Mouse (Mus musculus) erythroblast, embryonic 14.5 days (primary cell): ENCODE data around the gene Kl. TPM values are rescaled to one million over a fixed set of nuclear protein-coding genes. Genes with fewer than 3 reads are reported as not detected.

Experiments
- H3K27me3 ChIP-seq: 2 replicates; pipeline ENCODE4 v1.6.1; 2012; ENCODE audit warnings: inconsistent platforms; ENCODE audit not compliant: control insufficient read depth
- H3K36me3 ChIP-seq: 2 replicates; pipeline ENCODE4 v1.6.1; 2012; ENCODE audit warnings: mild to moderate bottlenecking, inconsistent platforms; ENCODE audit not compliant: control insufficient read depth
- H3K4me1 ChIP-seq: 2 replicates; pipeline ENCODE4 v1.6.1; 2012; ENCODE audit warnings: inconsistent platforms; ENCODE audit not compliant: control insufficient read depth
- H3K4me3 ChIP-seq: replicated peaks from 2 replicates; pipeline ENCODE3; 2012; ENCODE audit warnings: moderate library complexity, mild to moderate bottlenecking, inconsistent platforms
- H3K9me3 ChIP-seq: 2 replicates; pipeline ENCODE4 v1.6.1; 2012; ENCODE audit warnings: low read length, inconsistent platforms, mixed read lengths; ENCODE audit not compliant: control insufficient read depth
- GATA1 ChIP-seq: IDR thresholded peaks from 2 replicates; pipeline ENCODE4 v1.6.1; 2012; ENCODE audit warnings: low read length, inconsistent platforms, mixed read lengths
- TAL1 ChIP-seq: IDR thresholded peaks from 3 replicates; pipeline ENCODE4 v1.6.1; 2012; ENCODE audit warnings: low read length, inconsistent platforms, mixed read lengths
- polyA plus RNA-seq: library from polyadenylated mRNA; stranded (reverse); fragments of >175 nt; gene quantifications from 2 replicates; pipeline ENCODE4 v1.2.3, GENCODE M21; 2012

Gene Kl
- polyA plus RNA-seq, 1 experiment = not detected

- no peaks in the 10 kb centered on the region for H3K4me1 ChIP-seq
- peaks cover 8% of the 10 kb centered on the region; the same call in 1 of the 2 replicates for H3K9me3 ChIP-seq
- no peaks in the 10 kb centered on the region for H3K27me3 ChIP-seq
- no peaks in the 10 kb centered on the region for H3K36me3 ChIP-seq
- H3K4me3 ChIP-seq = no peak overlapping the region
- TF ChIP-seq TAL1 = no peak
- TF ChIP-seq GATA1 = no peak
Measured at GRCm38 (mm10) chr5:150982082-150982481, 29.7 kb downstream of the Kl start.

DNA sequence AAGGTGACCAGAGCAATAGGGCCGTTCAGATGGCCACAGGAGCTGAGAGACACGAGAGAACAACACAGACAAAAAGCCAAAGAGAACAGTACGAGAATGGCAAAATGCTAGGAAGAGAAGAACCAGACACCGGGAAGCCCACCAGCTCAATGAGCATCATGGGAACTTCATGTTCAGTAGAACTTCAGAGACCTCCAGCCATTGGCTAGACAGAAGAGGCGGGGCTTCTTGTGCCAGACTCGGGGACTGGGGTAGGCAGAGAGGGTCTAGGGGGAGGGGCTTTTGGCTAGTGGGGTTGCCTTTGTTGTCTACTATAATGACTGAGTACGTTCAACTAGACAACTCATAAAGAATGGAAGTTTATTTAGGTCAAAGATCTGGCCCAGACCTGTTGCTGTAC lies 41.7 kb downstream of the Kl start:
- TF ChIP-seq GATA1 = no peak
- Histone ChIP-seq H3K4me1 (no peaks in the 10 kb centered on the region), H3K27me3 (no peaks in the 10 kb centered on the region), H3K36me3 (no peaks in the 10 kb centered on the region), H3K4me3 (no peak overlapping the region), H3K9me3 (peaks cover 5% of the 10 kb centered on the region; the same call in 1 of the 2 replicates)

DNA sequence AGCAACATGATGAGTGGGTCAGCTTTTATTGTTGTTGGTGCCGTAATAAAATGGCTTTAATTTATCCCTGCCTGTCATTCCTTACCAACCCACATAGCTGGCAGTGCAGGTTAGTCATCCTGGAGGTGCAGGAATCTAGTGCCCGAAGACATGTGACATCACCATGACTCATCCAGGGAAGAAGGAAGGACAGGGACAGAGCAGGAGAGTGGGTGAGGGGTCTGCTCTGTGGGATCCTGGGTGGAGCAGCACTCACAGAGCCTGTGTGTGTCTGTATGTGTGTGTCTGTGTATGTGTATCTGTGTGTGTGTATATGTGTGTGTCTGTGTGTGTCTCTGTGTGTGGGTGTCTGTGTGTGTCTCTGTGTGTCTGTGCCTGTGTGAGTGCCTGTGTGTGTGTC lies 44.2 kb downstream of the Kl start:
- TF ChIP-seq TAL1 (no peak), GATA1 (no peak)
- Histone ChIP-seq H3K4me1 (no peaks in the 10 kb centered on the region), H3K9me3 (peaks cover 4% of the 10 kb centered on the region; the same call in 1 of the 2 replicates), H3K4me3 (no peak overlapping the region), H3K36me3 (no peaks in the 10 kb centered on the region), H3K27me3 (no peaks in the 10 kb centered on the region)

DNA sequence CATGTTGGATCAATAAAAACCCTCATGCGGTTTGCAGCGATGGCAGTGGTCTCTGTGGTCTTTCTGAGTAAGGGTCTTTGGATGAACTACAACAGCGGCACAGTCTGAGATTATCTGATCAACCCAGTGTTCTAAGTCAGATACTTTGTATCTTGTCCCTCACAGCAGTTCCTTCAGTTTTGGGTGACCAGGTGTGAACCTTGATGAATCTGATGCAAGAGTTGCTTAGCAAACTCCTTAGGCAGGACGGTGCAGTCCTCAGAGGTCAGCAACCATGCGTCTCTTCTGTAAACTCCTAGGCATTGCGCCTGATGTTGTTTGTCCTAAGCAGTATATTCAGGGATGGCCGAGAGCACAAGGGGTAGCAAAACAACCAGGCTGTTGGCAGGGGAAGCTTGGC lies 48.7 kb downstream of the Kl start:
- H3K4me1 ChIP-seq = no peaks in the 10 kb centered on the region
- no peaks in the 10 kb centered on the region for H3K36me3 ChIP-seq
- H3K4me3 ChIP-seq = no peak overlapping the region
- no peaks in the 10 kb centered on the region for H3K9me3 ChIP-seq
- TF ChIP-seq TAL1 (no peak), GATA1 (no peak)
- no peaks in the 10 kb centered on the region for H3K27me3 ChIP-seq

DNA sequence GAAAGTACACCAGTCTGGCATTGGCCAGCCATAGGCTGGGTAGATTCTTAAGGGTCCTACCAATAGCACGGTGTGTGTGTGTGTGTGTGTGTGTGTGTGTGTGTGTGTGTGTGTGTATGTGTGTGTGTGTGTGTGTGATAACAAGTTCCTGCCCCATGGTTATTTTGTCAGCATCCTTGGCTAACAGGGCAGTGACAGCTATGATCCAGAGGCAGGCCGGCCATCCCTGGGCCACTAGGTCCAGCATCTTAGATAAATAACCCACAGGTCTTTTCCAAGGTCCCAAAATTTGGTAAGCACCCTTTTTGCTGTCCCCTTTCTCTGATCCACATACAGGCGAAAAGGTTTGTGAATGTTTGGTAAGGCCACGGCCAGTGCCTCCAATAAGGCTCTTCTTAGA lies 49.6 kb downstream of the Kl start:
- no peaks in the 10 kb centered on the region for H3K36me3 ChIP-seq
- no peaks in the 10 kb centered on the region for H3K27me3 ChIP-seq
- H3K4me1 ChIP-seq = no peaks in the 10 kb centered on the region
- TF ChIP-seq TAL1 (no peak), GATA1 (no peak)
- no peak overlapping the region for H3K4me3 ChIP-seq
- no peaks in the 10 kb centered on the region for H3K9me3 ChIP-seq

GRCm38 (mm10) chr5:151004216-151004755 lies 51.9 kb downstream of the Kl start:
- no peaks in the 10 kb centered on the region for H3K4me1 ChIP-seq
- no peak overlapping the region for H3K4me3 ChIP-seq
- no peak for TF ChIP-seq TAL1
- no peak for TF ChIP-seq GATA1
- H3K36me3 ChIP-seq = no peaks in the 10 kb centered on the region
- H3K9me3 ChIP-seq = no peaks in the 10 kb centered on the region
- H3K27me3 ChIP-seq = no peaks in the 10 kb centered on the region

DNA sequence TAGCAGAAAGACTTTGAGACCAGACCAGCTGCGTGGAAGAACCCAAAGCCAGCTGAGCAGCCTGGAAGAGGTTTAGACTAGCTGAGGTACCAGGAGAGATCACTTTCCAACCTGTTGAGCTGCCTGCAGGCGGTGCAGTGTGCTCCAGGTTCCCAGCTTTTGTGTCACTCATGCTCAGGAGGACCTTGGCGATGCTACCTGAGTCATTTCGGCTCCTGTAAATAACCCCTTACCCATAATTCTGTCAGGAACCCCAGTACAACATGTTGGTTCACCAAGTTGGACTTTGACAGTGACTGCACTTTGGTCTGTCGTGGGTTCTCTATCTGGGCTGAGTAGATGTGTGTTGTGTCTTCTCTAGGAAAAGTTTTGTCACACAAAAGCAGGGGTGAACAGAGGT lies 66.0 kb downstream of the Kl start:
- H3K4me1 ChIP-seq = no peaks in the 10 kb centered on the region
- no peak for TF ChIP-seq TAL1
- TF ChIP-seq GATA1 = no peak

GRCm38 (mm10) chr5:151018959-151019358 lies 66.6 kb downstream of the Kl start:
- H3K4me3 ChIP-seq = no peak overlapping the region
- H3K27me3 ChIP-seq = no peaks in the 10 kb centered on the region
- no peaks in the 10 kb centered on the region for H3K36me3 ChIP-seq
- TF ChIP-seq GATA1 = no peak
- TF ChIP-seq TAL1 = no peak
- no peaks in the 10 kb centered on the region for H3K4me1 ChIP-seq
- peaks cover 4% of the 10 kb centered on the region; the same call in 1 of the 2 replicates for H3K9me3 ChIP-seq

More for the DNA sequence above, 66.0 kb downstream of the Kl start:
- H3K4me3 ChIP-seq = no peak overlapping the region
- no peaks in the 10 kb centered on the region for H3K36me3 ChIP-seq
- no peaks in the 10 kb centered on the region for H3K27me3 ChIP-seq
- peaks cover 4% of the 10 kb centered on the region; the same call in 1 of the 2 replicates for H3K9me3 ChIP-seq

DNA sequence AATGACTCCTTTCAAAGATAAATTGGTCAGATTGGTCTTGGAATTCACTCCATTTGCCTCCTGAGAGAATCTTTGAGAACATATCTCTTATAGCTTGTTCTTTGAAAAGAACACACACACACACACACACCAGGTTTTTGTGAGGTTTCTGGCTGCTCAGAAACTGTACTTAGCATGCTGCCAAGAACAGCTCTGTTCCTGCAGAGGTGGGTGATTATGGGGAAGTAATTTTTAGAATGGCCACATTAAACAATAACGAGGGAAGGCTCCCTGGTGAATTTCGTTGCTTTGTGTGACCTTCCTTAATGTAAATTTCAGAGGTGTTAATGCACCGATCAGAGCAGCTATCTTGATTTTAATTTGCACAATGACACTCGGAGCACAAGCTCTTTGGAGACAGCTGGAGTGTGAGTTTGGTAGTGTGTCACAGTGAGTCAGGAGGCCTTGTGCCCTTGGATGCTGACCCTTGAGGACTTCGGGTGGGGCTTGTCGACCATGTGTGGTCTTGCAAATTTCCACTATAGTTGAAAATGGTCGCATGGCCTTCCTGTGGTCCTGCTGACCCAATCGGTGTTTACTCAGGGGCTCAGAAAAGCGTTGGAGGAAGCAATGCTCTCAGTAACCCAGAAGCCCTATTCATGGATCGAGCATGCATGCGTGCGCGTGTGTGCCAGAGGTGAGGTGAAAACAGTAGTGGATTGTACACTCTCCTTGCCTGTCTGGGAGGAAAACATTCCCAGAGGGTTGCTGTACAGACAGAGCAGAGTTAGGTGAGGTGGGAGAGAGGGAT lies 67.8 kb downstream of the Kl start:
- Histone ChIP-seq H3K4me1 (no peaks in the 10 kb centered on the region), H3K4me3 (no peak overlapping the region), H3K36me3 (no peaks in the 10 kb centered on the region), H3K27me3 (no peaks in the 10 kb centered on the region), H3K9me3 (no peaks in the 10 kb centered on the region)
- TF ChIP-seq GATA1 = no peak
- TF ChIP-seq TAL1 = no peak
